Mouse (Mus musculus): ENCODE data around the gene Sebox. TPM values are rescaled to one million over a fixed set of nuclear protein-coding genes. Genes with fewer than 3 reads are reported as not detected.
A peak's percentile ranks its signal among the peaks of the same experiment; 100 is the strongest.

Gene Sebox
- polyA plus RNA-seq, 1 experiment from 2014 or later = not detected

DNA sequence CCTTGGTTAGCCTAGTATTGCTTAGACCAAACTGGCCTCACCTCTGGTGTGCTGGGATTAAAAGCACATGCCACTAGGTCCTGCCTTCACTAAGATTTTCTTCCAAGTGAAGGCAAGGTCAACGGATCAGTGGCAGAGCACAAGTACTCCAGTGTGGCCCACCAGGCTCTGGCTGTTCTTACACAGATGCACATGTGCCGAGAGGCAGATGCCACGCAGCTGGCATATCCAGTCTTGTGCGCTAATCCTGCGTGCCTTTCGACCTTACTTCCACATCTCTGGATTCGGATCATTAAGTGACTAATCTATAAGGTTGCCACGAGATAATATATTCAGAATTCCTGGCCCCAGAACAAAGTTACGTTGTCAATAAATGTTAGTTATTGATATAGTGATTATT is 38.1 kb upstream of the Sebox start:
- peak overlapping the region; percentile 72 for H3K4me3 ChIP-seq (ENCODE audit: low read depth, low read length)
- H3K27me3 ChIP-seq (ENCODE audit: control insufficient read depth, insufficient read depth, low read length) = no peaks in the 10 kb centered on the region
- H3K9me3 ChIP-seq (replicated peaks; ENCODE audit: control insufficient read depth, low read length) = no peaks in the 10 kb centered on the region
- H3K36me3 ChIP-seq (ENCODE audit: control insufficient read depth, insufficient read depth, low read length) = no peaks in the 10 kb centered on the region
- no peak for ATAC-seq (replicated peaks; ENCODE audit: insufficient number of reproducible peaks, low FRiP score, low TSS enrichment)
- H3K9ac ChIP-seq (ENCODE audit: low read depth, low read length) = no peak overlapping the region; the same call in 1 of the 2 replicates
- peak overlapping the region; percentile 92 for H3K4me2 ChIP-seq
- H3K4me1 ChIP-seq (ENCODE audit: control insufficient read depth, insufficient read depth, low read length) = peaks cover 24% of the 10 kb centered on the region
- peak overlapping the region; percentile 72; the same call in 1 of the 2 replicates for H3K27ac ChIP-seq (ENCODE audit: low read depth, low read length)
- WGBS (ENCODE audit: insufficient replicate concordance) = 50% methylated on average over 9 of the region's 9 CpGs

DNA sequence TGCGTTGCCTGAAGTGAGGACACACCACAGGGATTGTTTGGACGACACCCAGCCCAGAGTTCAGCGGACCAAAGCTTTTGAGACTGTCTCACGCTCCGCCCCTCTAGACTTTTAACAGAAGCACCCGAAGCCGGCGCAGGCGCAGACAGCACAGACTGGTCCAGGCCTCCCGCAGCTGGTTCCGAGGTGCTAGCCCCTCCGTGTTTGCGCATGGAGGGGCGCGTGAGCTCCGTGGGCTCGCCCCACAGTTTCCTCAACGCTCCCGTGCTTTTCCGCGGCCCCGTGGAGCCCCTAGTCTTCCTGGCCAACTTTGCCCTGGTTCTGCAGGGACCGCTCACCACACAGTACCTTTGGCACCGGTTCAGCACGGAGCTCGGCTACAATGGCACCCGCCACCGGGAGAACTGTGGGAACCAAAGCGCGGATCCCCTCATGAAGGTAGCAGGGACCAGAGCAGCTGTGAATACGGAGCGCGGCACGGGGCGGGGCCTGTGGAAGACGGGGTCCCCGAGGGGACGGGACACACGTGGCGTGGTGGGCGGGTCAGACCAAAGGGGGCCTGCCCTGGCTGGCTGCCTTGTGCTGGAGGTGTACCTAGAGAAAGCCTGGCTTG is 37.6 kb upstream of the Sebox start, which contains the start of gene Slc46a1:
Gene Slc46a1, plus strand, starts transcription at position 130 of the 613 bp plus-strand sequence.
- peak; percentile 88 for ATAC-seq (replicated peaks; ENCODE audit: insufficient number of reproducible peaks, low FRiP score, low TSS enrichment)
- Histone ChIP-seq H3K9ac (ENCODE audit: low read depth, low read length) (peak within 1 kb of the TSS; percentile 87), H3K9me3 (replicated peaks; ENCODE audit: control insufficient read depth, low read length) (no peaks in the 10 kb centered on the region), H3K36me3 (ENCODE audit: control insufficient read depth, insufficient read depth, low read length) (no peaks in the 10 kb centered on the region), H3K27me3 (ENCODE audit: control insufficient read depth, insufficient read depth, low read length) (no peaks in the 10 kb centered on the region), H3K27ac (ENCODE audit: low read depth, low read length) (peak within 1 kb of the TSS; percentile 72), H3K4me2 (peak within 1 kb of the TSS; percentile 92), H3K4me3 (ENCODE audit: low read depth, low read length) (peak within 1 kb of the TSS; percentile 72), H3K4me1 (ENCODE audit: control insufficient read depth, insufficient read depth, low read length) (peaks cover 24% of the 10 kb centered on the region)
- under 1% methylated on average over 41 of the region's 41 CpGs for WGBS (ENCODE audit: insufficient replicate concordance)

- no peaks in the 10 kb centered on the region for H3K27me3 ChIP-seq (ENCODE audit: control insufficient read depth, insufficient read depth, low read length)
- no peak; the same call in 1 of the 2 replicates for ATAC-seq (replicated peaks; ENCODE audit: insufficient number of reproducible peaks, low FRiP score, low TSS enrichment)
- no peaks in the 10 kb centered on the region for H3K36me3 ChIP-seq (ENCODE audit: control insufficient read depth, insufficient read depth, low read length)
- WGBS (ENCODE audit: insufficient replicate concordance) = 72% methylated on average over 23 of the region's 23 CpGs
- H3K4me3 ChIP-seq (ENCODE audit: low read depth, low read length) = peak overlapping the region; percentile 72
- H3K4me2 ChIP-seq = peak overlapping the region; percentile 92
- peaks cover 24% of the 10 kb centered on the region for H3K4me1 ChIP-seq (ENCODE audit: control insufficient read depth, insufficient read depth, low read length)
- H3K27ac ChIP-seq (ENCODE audit: low read depth, low read length) = peak overlapping the region; percentile 72; the same call in 1 of the 2 replicates
- H3K9me3 ChIP-seq (replicated peaks; ENCODE audit: control insufficient read depth, low read length) = no peaks in the 10 kb centered on the region
- peak overlapping the region; percentile 87 for H3K9ac ChIP-seq (ENCODE audit: low read depth, low read length)
Observed at GRCm38 (mm10) chr11:78466242-78466912, 36.9 kb upstream of the Sebox start.

DNA sequence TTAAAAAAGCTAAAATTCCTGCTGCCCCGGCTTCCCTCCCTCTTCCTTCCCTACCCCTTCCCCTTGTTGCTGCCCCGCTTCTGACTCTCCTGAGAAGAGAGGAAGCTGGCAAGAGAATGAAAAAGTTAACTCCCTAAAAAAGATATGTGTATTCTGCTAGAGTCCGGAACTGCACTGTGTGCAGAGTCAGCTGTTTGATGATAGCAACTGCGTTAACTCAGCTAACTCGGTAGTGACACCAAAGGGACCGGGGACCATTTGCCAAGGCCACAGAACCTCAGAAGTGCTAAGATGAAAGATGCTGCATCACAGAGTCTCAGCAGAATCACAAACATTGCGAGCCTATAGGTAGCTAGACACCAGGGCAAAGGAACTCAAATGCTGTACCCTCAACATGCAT is 35.7 kb upstream of the Sebox start:
- Histone ChIP-seq H3K9ac (ENCODE audit: low read depth, low read length) (no peak overlapping the region), H3K27me3 (ENCODE audit: control insufficient read depth, insufficient read depth, low read length) (no peaks in the 10 kb centered on the region), H3K27ac (ENCODE audit: low read depth, low read length) (no peak overlapping the region), H3K4me1 (ENCODE audit: control insufficient read depth, insufficient read depth, low read length) (peaks cover 24% of the 10 kb centered on the region), H3K36me3 (ENCODE audit: control insufficient read depth, insufficient read depth, low read length) (no peaks in the 10 kb centered on the region), H3K4me2 (no peak overlapping the region; the same call in 1 of the 2 replicates), H3K4me3 (ENCODE audit: low read depth, low read length) (no peak overlapping the region), H3K9me3 (replicated peaks; ENCODE audit: control insufficient read depth, low read length) (no peaks in the 10 kb centered on the region)
- no peak for ATAC-seq (replicated peaks; ENCODE audit: insufficient number of reproducible peaks, low FRiP score, low TSS enrichment)
- 61% methylated on average over 7 of the region's 7 CpGs for WGBS (ENCODE audit: insufficient replicate concordance)

DNA sequence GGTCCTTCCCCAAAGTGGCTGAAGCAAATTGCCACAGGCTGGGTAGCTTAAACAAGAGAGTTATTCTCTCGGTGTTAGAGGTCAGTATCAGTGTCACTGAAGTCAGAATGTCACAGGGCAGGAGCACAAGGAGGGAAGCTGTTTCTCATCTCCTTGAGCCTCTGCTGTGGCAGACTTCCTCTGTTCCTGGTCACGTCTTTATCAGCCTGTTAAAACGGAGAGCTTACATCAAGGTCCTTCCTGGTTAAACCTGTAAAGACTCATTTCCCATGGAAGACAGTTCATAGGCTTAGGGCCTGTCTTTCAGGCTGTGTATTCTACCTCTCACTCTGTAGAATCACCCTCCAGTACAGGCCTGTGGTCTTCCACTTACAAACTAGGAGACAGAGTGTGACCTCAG is 35.3 kb upstream of the Sebox start:
- Histone ChIP-seq H3K27ac (ENCODE audit: low read depth, low read length) (no peak overlapping the region), H3K9me3 (replicated peaks; ENCODE audit: control insufficient read depth, low read length) (no peaks in the 10 kb centered on the region), H3K9ac (ENCODE audit: low read depth, low read length) (no peak overlapping the region), H3K4me1 (ENCODE audit: control insufficient read depth, insufficient read depth, low read length) (peaks cover 24% of the 10 kb centered on the region), H3K36me3 (ENCODE audit: control insufficient read depth, insufficient read depth, low read length) (no peaks in the 10 kb centered on the region), H3K4me2 (no peak overlapping the region; the same call in 1 of the 2 replicates), H3K27me3 (ENCODE audit: control insufficient read depth, insufficient read depth, low read length) (no peaks in the 10 kb centered on the region), H3K4me3 (ENCODE audit: low read depth, low read length) (no peak overlapping the region)
- 37% methylated on average over 3 of the region's 3 CpGs for WGBS (ENCODE audit: insufficient replicate concordance)
- ATAC-seq (replicated peaks; ENCODE audit: insufficient number of reproducible peaks, low FRiP score, low TSS enrichment) = no peak

DNA sequence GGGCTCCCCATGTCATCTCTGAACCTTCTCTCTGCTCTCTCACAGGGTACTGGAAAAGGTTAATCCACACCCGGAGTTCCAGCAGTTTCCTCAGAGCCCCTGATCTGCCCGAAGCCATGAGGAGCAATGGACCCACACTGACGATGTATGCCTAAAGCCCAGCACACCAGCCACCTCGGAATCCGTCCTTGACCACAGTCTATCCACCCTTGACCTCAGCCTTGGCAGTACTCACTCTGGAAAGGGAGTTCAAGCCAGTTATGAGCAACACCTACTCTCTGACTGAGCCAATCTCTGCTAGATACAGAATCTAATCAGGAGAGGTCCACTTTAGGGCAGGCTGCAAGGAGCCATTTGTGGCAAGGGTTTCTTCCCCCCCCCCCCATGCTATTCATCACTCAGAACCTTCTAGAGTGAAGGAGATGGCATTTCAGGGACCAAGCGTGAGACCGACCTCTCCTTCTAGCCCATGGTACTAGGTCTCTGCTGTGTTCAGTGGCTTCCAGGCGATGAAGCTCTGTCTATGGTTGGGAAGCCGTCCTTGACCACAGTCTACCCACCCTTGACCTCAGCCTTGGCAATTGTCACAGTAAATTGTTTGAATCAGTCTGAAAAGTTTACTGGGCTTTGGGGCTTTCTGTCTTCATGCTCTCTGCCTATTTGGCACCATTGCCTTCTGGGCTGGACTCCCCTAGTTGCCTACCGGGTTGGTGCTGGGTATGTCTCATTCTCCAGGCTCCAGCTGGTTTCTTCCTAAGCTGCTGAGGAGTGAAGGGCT is 31.7 kb upstream of the Sebox start:
- H3K27ac ChIP-seq (ENCODE audit: low read depth, low read length) = no peak overlapping the region
- no peak overlapping the region for H3K4me2 ChIP-seq
- 84% methylated on average over 10 of the region's 10 CpGs for WGBS (ENCODE audit: insufficient replicate concordance)

DNA sequence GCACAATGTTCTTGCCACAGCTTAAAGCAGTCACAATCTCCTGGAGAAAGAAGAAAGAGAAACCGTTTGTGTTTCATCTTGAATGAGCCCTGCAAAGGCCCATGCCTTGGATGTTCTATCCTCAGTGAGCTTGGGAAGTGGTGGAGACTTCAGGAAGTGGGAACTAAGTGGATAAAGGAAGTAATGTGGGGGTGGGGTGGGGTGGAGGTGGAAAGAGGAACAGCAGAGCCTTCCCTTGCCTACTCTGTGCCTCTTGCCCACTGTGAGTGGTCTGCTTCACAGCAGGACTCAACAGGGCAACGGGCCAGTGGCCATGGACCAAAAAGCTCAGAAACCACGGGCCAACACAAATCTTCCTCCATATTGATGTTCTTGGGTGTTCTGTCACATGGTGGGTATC is 28.0 kb upstream of the Sebox start:
- H3K4me1 ChIP-seq (ENCODE audit: control insufficient read depth, insufficient read depth, low read length) = no peaks in the 10 kb centered on the region
- WGBS (ENCODE audit: insufficient replicate concordance) = 73% methylated on average over 3 of the region's 3 CpGs
- no peaks in the 10 kb centered on the region for H3K9me3 ChIP-seq (replicated peaks; ENCODE audit: control insufficient read depth, low read length)
- no peak overlapping the region for H3K27ac ChIP-seq (ENCODE audit: low read depth, low read length)
- no peak for ATAC-seq (replicated peaks; ENCODE audit: insufficient number of reproducible peaks, low FRiP score, low TSS enrichment)
- H3K4me2 ChIP-seq = no peak overlapping the region
- no peaks in the 10 kb centered on the region for H3K36me3 ChIP-seq (ENCODE audit: control insufficient read depth, insufficient read depth, low read length)
- H3K9ac ChIP-seq (ENCODE audit: low read depth, low read length) = no peak overlapping the region
- H3K4me3 ChIP-seq (ENCODE audit: low read depth, low read length) = no peak overlapping the region
- H3K27me3 ChIP-seq (ENCODE audit: control insufficient read depth, insufficient read depth, low read length) = no peaks in the 10 kb centered on the region

More for the DNA sequence above, 31.7 kb upstream of the Sebox start:
- Histone ChIP-seq H3K9ac (ENCODE audit: low read depth, low read length) (no peak overlapping the region), H3K36me3 (ENCODE audit: control insufficient read depth, insufficient read depth, low read length) (no peaks in the 10 kb centered on the region), H3K4me3 (ENCODE audit: low read depth, low read length) (no peak overlapping the region), H3K9me3 (replicated peaks; ENCODE audit: control insufficient read depth, low read length) (no peaks in the 10 kb centered on the region), H3K27me3 (ENCODE audit: control insufficient read depth, insufficient read depth, low read length) (no peaks in the 10 kb centered on the region), H3K4me1 (ENCODE audit: control insufficient read depth, insufficient read depth, low read length) (peaks cover 3% of the 10 kb centered on the region; the same call in 1 of the 2 replicates)
- ATAC-seq (replicated peaks; ENCODE audit: insufficient number of reproducible peaks, low FRiP score, low TSS enrichment) = no peak

- Histone ChIP-seq H3K4me1 (ENCODE audit: control insufficient read depth, insufficient read depth, low read length) (no peaks in the 10 kb centered on the region), H3K4me2 (no peak overlapping the region), H3K9me3 (replicated peaks; ENCODE audit: control insufficient read depth, low read length) (no peaks in the 10 kb centered on the region), H3K36me3 (ENCODE audit: control insufficient read depth, insufficient read depth, low read length) (no peaks in the 10 kb centered on the region), H3K27ac (ENCODE audit: low read depth, low read length) (no peak overlapping the region), H3K27me3 (ENCODE audit: control insufficient read depth, insufficient read depth, low read length) (peaks cover 53% of the 10 kb centered on the region), H3K9ac (ENCODE audit: low read depth, low read length) (no peak overlapping the region), H3K4me3 (ENCODE audit: low read depth, low read length) (no peak overlapping the region)
- no peak for ATAC-seq (replicated peaks; ENCODE audit: insufficient number of reproducible peaks, low FRiP score, low TSS enrichment)
- WGBS (ENCODE audit: insufficient replicate concordance) = 43% methylated on average over 7 of the region's 7 CpGs
Observed at GRCm38 (mm10) chr11:78483639-78484038, 19.6 kb upstream of the Sebox start.

All from heart, embryonic 11.5 days (tissue).